ENCODE assay signal across 32 mouse cellular contexts in genomic region chr19:11533421-11533820, GRCm38 (mm10). TPM values are rescaled to one million over a fixed set of nuclear protein-coding genes. Genes with fewer than 3 reads are reported as not detected.
DNase-seq lines count a peak whose midpoint lies in the region; ATAC-seq lines count a peak whose summit lies in the region.
"Had no signal": no experiment of that assay in that cellular context is flagged by ENCODE, and none has a peak within 500 bp of the region (broad histone marks: within the 10 kb centered on the region; RNA-seq: fewer than 3 reads in every experiment).

No protein-coding gene starts in this region.

- H3K36me3 ChIP-seq in hindbrain, embryonic 11.5 days (ENCODE audit: control insufficient read depth, insufficient read depth, low read length) = no peaks in the 10 kb centered on the region
- H3K36me3 ChIP-seq: embryonic facial prominence, embryonic 13.5 days; heart, embryonic 12.5 days; hindbrain, embryonic 15.5 days; kidney, embryonic 15.5 days; limb, embryonic 12.5 days; liver, embryonic 15.5 days; midbrain, embryonic 12.5 days; neural tube, embryonic 15.5 days had no signal

- H3K27me3 ChIP-seq in hindbrain, embryonic 11.5 days (ENCODE audit: control insufficient read depth, insufficient read depth, low read length) = no peaks in the 10 kb centered on the region
- H3K27me3 ChIP-seq: embryonic facial prominence, embryonic 13.5 days; heart, embryonic 12.5 days; hindbrain, embryonic 15.5 days; kidney, embryonic 15.5 days; limb, embryonic 12.5 days; liver, embryonic 15.5 days; megakaryocyte, embryonic 14.5 days; midbrain, embryonic 12.5 days; neural tube, embryonic 15.5 days had no signal

- H3K9me3 ChIP-seq in hindbrain, embryonic 11.5 days (ENCODE audit: control insufficient read depth, low read length) = no peaks in the 10 kb centered on the region
- H3K9me3 ChIP-seq: embryonic facial prominence, embryonic 13.5 days; heart, embryonic 12.5 days; hindbrain, embryonic 15.5 days; kidney, embryonic 15.5 days; limb, embryonic 12.5 days; liver, embryonic 15.5 days; megakaryocyte, embryonic 14.5 days; midbrain, embryonic 12.5 days; neural tube, embryonic 15.5 days had no signal

- H3K9ac ChIP-seq in hindbrain, embryonic 11.5 days (ENCODE audit: low read depth, low read length) = no peak overlapping the region
- H3K9ac ChIP-seq: embryonic facial prominence, embryonic 13.5 days; heart, embryonic 12.5 days; hindbrain, embryonic 15.5 days; kidney, embryonic 15.5 days; limb, embryonic 12.5 days; liver, embryonic 15.5 days; lung, embryonic 14.5 days; midbrain, embryonic 12.5 days; neural tube, embryonic 15.5 days had no signal

- H3K27ac ChIP-seq in hindbrain, embryonic 11.5 days (ENCODE audit: low read depth, low read length) = no peak overlapping the region
- H3K27ac ChIP-seq: embryonic facial prominence, embryonic 13.5 days; gastrocnemius, adult 2 months; hindbrain, embryonic 15.5 days; kidney, embryonic 15.5 days; limb, embryonic 12.5 days; liver, embryonic 15.5 days; midbrain, embryonic 12.5 days; neural tube, embryonic 15.5 days; stomach, postnatal 0 days had no signal

- ATAC-seq in activated CD4-positive, CD25-positive, alpha-beta regulatory T cell, adult 4 months = peak; percentile 16
- no peak for ATAC-seq in hindbrain, embryonic 11.5 days (ENCODE audit: low FRiP score)
- ATAC-seq: forebrain, embryonic 16.5 days had no signal

- DNase-seq in 416B (ENCODE audit: low read depth) = peak; percentile 27
- peak; percentile 33 for DNase-seq in induced T-regulatory cell, adult 2 months (ENCODE audit: low read depth)
- peak; percentile 40 for DNase-seq in naive thymus-derived CD4-positive, alpha-beta T cell, adult 2 months (ENCODE audit: low read depth)
- no peak for DNase-seq in ovary, postnatal 10 days (ENCODE audit: low spot score)
- DNase-seq in kidney, postnatal 14 days = no peak
- DNase-seq in hindbrain, embryonic 11.5 days (ENCODE audit: low spot score) = no peak
- DNase-seq: adrenal gland, adult 8-10 months; cerebellum, adult 11 months; cerebellum, adult 9-11 months; kidney, adult 18-20 months; kidney, postnatal 4 days; lung, embryonic 14.5 days; right cerebral cortex, adult 18-20 months; spleen, adult 18-20 months; thymus, adult 18-20 months; thymus, postnatal 25 days had no signal

- 100% methylated on average over 1 of the region's 1 CpGs for WGBS in hindbrain, embryonic 11.5 days

- no peaks in the 10 kb centered on the region for H3K4me1 ChIP-seq in hindbrain, embryonic 11.5 days (replicated peaks; ENCODE audit: control insufficient read depth, insufficient read depth, low read length)
- H3K4me1 ChIP-seq: embryonic facial prominence, embryonic 13.5 days; hindbrain, embryonic 15.5 days; kidney, embryonic 15.5 days; limb, embryonic 12.5 days; liver, embryonic 15.5 days; megakaryocyte, embryonic 14.5 days; neural tube, embryonic 15.5 days had no signal

- no peak overlapping the region for H3K4me2 ChIP-seq in hindbrain, embryonic 11.5 days (replicated peaks; ENCODE audit: low read depth, low read length)
- H3K4me2 ChIP-seq: embryonic facial prominence, embryonic 13.5 days; heart, embryonic 12.5 days; hindbrain, embryonic 15.5 days; kidney, embryonic 15.5 days; limb, embryonic 12.5 days; liver, embryonic 15.5 days; lung, embryonic 14.5 days; midbrain, embryonic 12.5 days; neural tube, embryonic 15.5 days had no signal

- H3K4me3 ChIP-seq in hindbrain, embryonic 11.5 days (ENCODE audit: low read depth, low read length) = no peak overlapping the region
- H3K4me3 ChIP-seq: embryonic facial prominence, embryonic 13.5 days; gastrocnemius, adult 2 months; heart, embryonic 12.5 days; hindbrain, embryonic 15.5 days; kidney, embryonic 15.5 days; limb, embryonic 12.5 days; liver, embryonic 15.5 days; megakaryocyte, embryonic 14.5 days; midbrain, embryonic 12.5 days; neural tube, embryonic 15.5 days had no signal

RNA-seq across cellular contexts. Expression of gene Ms4a4d, which starts 3.2 kb away (rescaled TPM):
- 1 to 10 TPM; 4.1 to 4.9 TPM for polyA plus RNA-seq in activated CD4-positive, CD25-positive, alpha-beta regulatory T cell, adult 4 months (2017; shearing (Covaris generic))
- 0.42 and 0.59 TPM in 2 replicates for polyA plus RNA-seq in hindbrain, embryonic 11.5 days (2014; fragmentation: Nextera tagmentation; extraction: Ambion mirVana)
- polyA plus RNA-seq: forebrain, embryonic 16.5 days; hindbrain, embryonic 15.5 days; midbrain, embryonic 12.5 days; neural tube, embryonic 15.5 days had no signal

RNA-seq across cellular contexts. Expression of gene Ms4a6b, which starts 17.1 kb away (rescaled TPM):
- polyA plus RNA-seq in activated CD4-positive, CD25-positive, alpha-beta regulatory T cell, adult 4 months (2017; shearing (Covaris generic)) = 1,000 to 10,000 TPM; 1,243 to 1,295 TPM
- polyA plus RNA-seq in hindbrain, embryonic 11.5 days (2014; fragmentation: Nextera tagmentation; extraction: Ambion mirVana) = 4.2 and 5.0 TPM in 2 replicates

RNA-seq across cellular contexts. Expression of gene Gm8369, which starts 47.7 kb away (rescaled TPM):
- polyA plus RNA-seq in activated CD4-positive, CD25-positive, alpha-beta regulatory T cell, adult 4 months (2017; shearing (Covaris generic)) = 100 to 1,000 TPM; 497 to 564 TPM
- polyA plus RNA-seq in hindbrain, embryonic 11.5 days (2014; fragmentation: Nextera tagmentation; extraction: Ambion mirVana) = not detected in 2 replicates
- polyA plus RNA-seq: embryonic facial prominence, embryonic 13.5 days; forebrain, embryonic 11.5 days; forebrain, embryonic 16.5 days; heart, embryonic 12.5 days; heart, postnatal 0 days; hindbrain, embryonic 15.5 days; intestine, embryonic 14.5 days; kidney, embryonic 15.5 days; limb, embryonic 12.5 days; lung, embryonic 14.5 days; midbrain, embryonic 12.5 days; neural tube, embryonic 15.5 days had no signal

Comparison
In these comparisons a context has a peak if more than half of its experiments do, and no peak if none do; other contexts are left out.
1. DNase-seq: peak in 416B (single experiment), induced T-regulatory cell, adult 2 months (single experiment) and naive thymus-derived CD4-positive, alpha-beta T cell, adult 2 months (single experiment); none in ovary, postnatal 10 days (single experiment), kidney, postnatal 14 days (single experiment) and hindbrain, embryonic 11.5 days (single experiment).
2. RNA of gene Ms4a6b, which starts 17.1 kb away (polyA plus RNA-seq): 1,243 to 1,295 TPM in activated CD4-positive, CD25-positive, alpha-beta regulatory T cell, adult 4 months; 4.2 to 5.0 TPM in hindbrain, embryonic 11.5 days; every median in the first group is over 100 times any median in the second.
3. RNA of gene Gm8369, which starts 47.7 kb away (polyA plus RNA-seq): 497 to 564 TPM in activated CD4-positive, CD25-positive, alpha-beta regulatory T cell, adult 4 months; not detected in hindbrain, embryonic 11.5 days; every median in the first group is over 100 times any median in the second.